Comparison of ENCODE assay signal across 8 mouse cellular contexts in genomic region chr8:124775695-124776094, GRCm38 (mm10). TPM values are rescaled to one million over a fixed set of nuclear protein-coding genes. Genes with fewer than 3 reads are reported as not detected.
DNase-seq lines count a peak whose midpoint lies in the region; ATAC-seq lines count a peak whose summit lies in the region.

No protein-coding gene starts in this region.

- ATAC-seq in embryonic facial prominence, embryonic 12.5 days (ENCODE audit: insufficient number of reproducible peaks, insufficient read depth, low FRiP score, low TSS enrichment): no peak
- ATAC-seq in heart, embryonic 13.5 days (ENCODE audit: extremely low read depth, insufficient number of reproducible peaks, low FRiP score, low TSS enrichment): no peak
- ATAC-seq in kidney, embryonic 15.5 days (replicated peaks; ENCODE audit: low FRiP score): no peak
- ATAC-seq in liver, embryonic 12.5 days: no peak
- ATAC-seq in stomach, embryonic 15.5 days (ENCODE audit: insufficient read depth, low FRiP score, low read depth): no peak

- H3K4me3 ChIP-seq in embryonic facial prominence, embryonic 12.5 days: no peak overlapping the region
- H3K4me3 ChIP-seq in heart, embryonic 13.5 days: no peak overlapping the region; the same call in 1 of the 2 replicates
- H3K4me3 ChIP-seq in kidney, embryonic 15.5 days (replicated peaks): no peak overlapping the region
- H3K4me3 ChIP-seq in liver, embryonic 12.5 days: no peak overlapping the region
- 0 out of 2 replicates have a peak overlapping the region, but pooled peaks have one; percentile 15 for H3K4me3 ChIP-seq in stomach, embryonic 15.5 days (replicated peaks)

- no peak overlapping the region for H3K27ac ChIP-seq in embryonic facial prominence, embryonic 12.5 days
- H3K27ac ChIP-seq in heart, embryonic 13.5 days (replicated peaks): no peak overlapping the region
- no peak overlapping the region for H3K27ac ChIP-seq in kidney, embryonic 15.5 days
- H3K27ac ChIP-seq in liver, embryonic 12.5 days: no peak overlapping the region
- H3K27ac ChIP-seq in stomach, embryonic 15.5 days: no peak overlapping the region

- peak; percentile 84 for DNase-seq in CD4-positive, CD25-positive, alpha-beta regulatory T cell, adult 2 months (ENCODE audit: low read depth, low spot score)
- DNase-seq in adrenal gland, postnatal 25 days: peak; percentile 84
- peak; percentile 75 for DNase-seq in neural tube, embryonic 10.5 days (ENCODE audit: extremely low spot score, low spot score)

- WGBS in embryonic facial prominence, embryonic 12.5 days: 10% methylated on average over 16 of the region's 16 CpGs
- WGBS in heart, embryonic 13.5 days: 18% methylated on average over 16 of the region's 16 CpGs
- WGBS in kidney, embryonic 15.5 days: 16% methylated on average over 16 of the region's 16 CpGs
- 14% methylated on average over 16 of the region's 16 CpGs for WGBS in liver, embryonic 12.5 days (ENCODE audit: insufficient replicate concordance)
- 15% methylated on average over 16 of the region's 16 CpGs for WGBS in stomach, embryonic 15.5 days

- H3K27me3 ChIP-seq in embryonic facial prominence, embryonic 12.5 days: no peaks in the 10 kb centered on the region
- peaks cover 19% of the 10 kb centered on the region for H3K27me3 ChIP-seq in heart, embryonic 13.5 days (replicated peaks)
- peaks cover 7% of the 10 kb centered on the region for H3K27me3 ChIP-seq in kidney, embryonic 15.5 days
- H3K27me3 ChIP-seq in liver, embryonic 12.5 days (replicated peaks): peaks cover 46% of the 10 kb centered on the region
- H3K27me3 ChIP-seq in stomach, embryonic 15.5 days (replicated peaks): no peaks in the 10 kb centered on the region

- H3K9ac ChIP-seq in embryonic facial prominence, embryonic 12.5 days: no peak overlapping the region
- H3K9ac ChIP-seq in heart, embryonic 13.5 days: no peak overlapping the region
- no peak overlapping the region for H3K9ac ChIP-seq in kidney, embryonic 15.5 days
- H3K9ac ChIP-seq in liver, embryonic 12.5 days: no peak overlapping the region
- H3K9ac ChIP-seq in stomach, embryonic 15.5 days: no peak overlapping the region

- H3K4me1 ChIP-seq in embryonic facial prominence, embryonic 12.5 days: peaks cover 4% of the 10 kb centered on the region; the same call in 1 of the 2 replicates
- peaks cover 31% of the 10 kb centered on the region for H3K4me1 ChIP-seq in heart, embryonic 13.5 days
- H3K4me1 ChIP-seq in kidney, embryonic 15.5 days: peaks cover 8% of the 10 kb centered on the region
- no peaks in the 10 kb centered on the region for H3K4me1 ChIP-seq in liver, embryonic 12.5 days
- 0 out of 2 replicates have a peak, but pooled peaks cover 3% of the 10 kb centered on the region for H3K4me1 ChIP-seq in stomach, embryonic 15.5 days

- no peaks in the 10 kb centered on the region for H3K36me3 ChIP-seq in embryonic facial prominence, embryonic 12.5 days
- no peaks in the 10 kb centered on the region for H3K36me3 ChIP-seq in heart, embryonic 13.5 days
- H3K36me3 ChIP-seq in kidney, embryonic 15.5 days: no peaks in the 10 kb centered on the region
- no peaks in the 10 kb centered on the region for H3K36me3 ChIP-seq in liver, embryonic 12.5 days
- no peaks in the 10 kb centered on the region for H3K36me3 ChIP-seq in stomach, embryonic 15.5 days

- H3K9me3 ChIP-seq in embryonic facial prominence, embryonic 12.5 days: no peaks in the 10 kb centered on the region
- no peaks in the 10 kb centered on the region for H3K9me3 ChIP-seq in heart, embryonic 13.5 days
- H3K9me3 ChIP-seq in kidney, embryonic 15.5 days (replicated peaks): no peaks in the 10 kb centered on the region
- H3K9me3 ChIP-seq in liver, embryonic 12.5 days (replicated peaks): no peaks in the 10 kb centered on the region
- H3K9me3 ChIP-seq in stomach, embryonic 15.5 days: no peaks in the 10 kb centered on the region

- H3K4me2 ChIP-seq in embryonic facial prominence, embryonic 12.5 days (replicated peaks): peak overlapping the region; percentile 37
- peak overlapping the region; percentile 41 for H3K4me2 ChIP-seq in heart, embryonic 13.5 days
- H3K4me2 ChIP-seq in kidney, embryonic 15.5 days: peak overlapping the region; percentile 50
- H3K4me2 ChIP-seq in liver, embryonic 12.5 days: peak overlapping the region; percentile 28; the same call in 1 of the 2 replicates
- H3K4me2 ChIP-seq in stomach, embryonic 15.5 days: peak overlapping the region; percentile 46

RNA-seq across cellular contexts. Expression of gene Trim67, which starts 17.2 kb away (rescaled TPM):
- 2.2 and 3.0 TPM in 2 replicates for total RNA-seq in adrenal gland, postnatal 25 days (2021)
- polyA plus RNA-seq in embryonic facial prominence, embryonic 12.5 days (2016; fragmentation: Nextera tagmentation; extraction: Ambion mirVana): 1.00 and 1.5 TPM in 2 replicates
- polyA plus RNA-seq in heart, embryonic 13.5 days (2015; fragmentation: Nextera tagmentation; extraction: Ambion mirVana): 0.16 and 0.17 TPM in 2 replicates
- 0.10 and 0.36 TPM in 2 replicates for polyA plus RNA-seq in kidney, embryonic 15.5 days (2015; fragmentation: Nextera tagmentation; extraction: Ambion mirVana)
- polyA plus RNA-seq in liver, embryonic 12.5 days (2016; fragmentation: Nextera tagmentation; extraction: Ambion mirVana): 0.01 and 0.05 TPM in 2 replicates
- 0.63 and 0.74 TPM in 2 replicates for polyA plus RNA-seq in stomach, embryonic 15.5 days (2015; fragmentation: Nextera tagmentation; extraction: Ambion mirVana)

RNA-seq across cellular contexts. Expression of gene Fam89a, which starts 24.1 kb away (rescaled TPM):
- total RNA-seq in adrenal gland, postnatal 25 days (2021): 0.24 TPM in 1 of 2 replicates, not detected in the other
- polyA plus RNA-seq in embryonic facial prominence, embryonic 12.5 days (2016; fragmentation: Nextera tagmentation; extraction: Ambion mirVana): 6.7 and 8.0 TPM in 2 replicates
- polyA plus RNA-seq in heart, embryonic 13.5 days (2015; fragmentation: Nextera tagmentation; extraction: Ambion mirVana): 2.2 and 2.4 TPM in 2 replicates
- 4.9 TPM in 2 replicates for polyA plus RNA-seq in kidney, embryonic 15.5 days (2015; fragmentation: Nextera tagmentation; extraction: Ambion mirVana)
- polyA plus RNA-seq in liver, embryonic 12.5 days (2016; fragmentation: Nextera tagmentation; extraction: Ambion mirVana): 2.9 and 3.2 TPM in 2 replicates
- 4.5 and 4.8 TPM in 2 replicates for polyA plus RNA-seq in stomach, embryonic 15.5 days (2015; fragmentation: Nextera tagmentation; extraction: Ambion mirVana)

RNA-seq across cellular contexts. Expression of gene Arv1, which starts 53.8 kb away (rescaled TPM):
- total RNA-seq in adrenal gland, postnatal 25 days (2021): 13.8 and 14.6 TPM in 2 replicates
- 33.2 and 35.6 TPM in 2 replicates for polyA plus RNA-seq in embryonic facial prominence, embryonic 12.5 days (2016; fragmentation: Nextera tagmentation; extraction: Ambion mirVana)
- polyA plus RNA-seq in heart, embryonic 13.5 days (2015; fragmentation: Nextera tagmentation; extraction: Ambion mirVana): 14.0 and 17.2 TPM in 2 replicates
- polyA plus RNA-seq in kidney, embryonic 15.5 days (2015; fragmentation: Nextera tagmentation; extraction: Ambion mirVana): 25.2 and 28.1 TPM in 2 replicates
- polyA plus RNA-seq in liver, embryonic 12.5 days (2016; fragmentation: Nextera tagmentation; extraction: Ambion mirVana): 13.3 TPM in 2 replicates
- polyA plus RNA-seq in stomach, embryonic 15.5 days (2015; fragmentation: Nextera tagmentation; extraction: Ambion mirVana): 22.5 and 24.3 TPM in 2 replicates

RNA-seq across cellular contexts. Expression of gene Ttc13, which starts 53.9 kb away (rescaled TPM):
- 44.7 and 55.0 TPM in 2 replicates for total RNA-seq in adrenal gland, postnatal 25 days (2021)
- 52.8 and 54.1 TPM in 2 replicates for polyA plus RNA-seq in embryonic facial prominence, embryonic 12.5 days (2016; fragmentation: Nextera tagmentation; extraction: Ambion mirVana)
- 27.0 and 28.2 TPM in 2 replicates for polyA plus RNA-seq in heart, embryonic 13.5 days (2015; fragmentation: Nextera tagmentation; extraction: Ambion mirVana)
- 46.7 and 47.0 TPM in 2 replicates for polyA plus RNA-seq in kidney, embryonic 15.5 days (2015; fragmentation: Nextera tagmentation; extraction: Ambion mirVana)
- 32.4 and 35.4 TPM in 2 replicates for polyA plus RNA-seq in liver, embryonic 12.5 days (2016; fragmentation: Nextera tagmentation; extraction: Ambion mirVana)
- polyA plus RNA-seq in stomach, embryonic 15.5 days (2015; fragmentation: Nextera tagmentation; extraction: Ambion mirVana): 45.9 and 49.4 TPM in 2 replicates
